Mouse (Mus musculus) right cerebral cortex, adult 2 months (tissue): ENCODE measurements around the gene Mrps33.
A peak's percentile ranks its signal among the peaks of the same experiment; 100 is the strongest.

Experiments used
- DNase-seq, 2 experiments: peaks; one replicate each; pipeline ENCODE4 v3.0.0; 2021 to 2022; ENCODE audit warnings: low spot score in 2 of 2

The Mrps33 gene

DNA sequence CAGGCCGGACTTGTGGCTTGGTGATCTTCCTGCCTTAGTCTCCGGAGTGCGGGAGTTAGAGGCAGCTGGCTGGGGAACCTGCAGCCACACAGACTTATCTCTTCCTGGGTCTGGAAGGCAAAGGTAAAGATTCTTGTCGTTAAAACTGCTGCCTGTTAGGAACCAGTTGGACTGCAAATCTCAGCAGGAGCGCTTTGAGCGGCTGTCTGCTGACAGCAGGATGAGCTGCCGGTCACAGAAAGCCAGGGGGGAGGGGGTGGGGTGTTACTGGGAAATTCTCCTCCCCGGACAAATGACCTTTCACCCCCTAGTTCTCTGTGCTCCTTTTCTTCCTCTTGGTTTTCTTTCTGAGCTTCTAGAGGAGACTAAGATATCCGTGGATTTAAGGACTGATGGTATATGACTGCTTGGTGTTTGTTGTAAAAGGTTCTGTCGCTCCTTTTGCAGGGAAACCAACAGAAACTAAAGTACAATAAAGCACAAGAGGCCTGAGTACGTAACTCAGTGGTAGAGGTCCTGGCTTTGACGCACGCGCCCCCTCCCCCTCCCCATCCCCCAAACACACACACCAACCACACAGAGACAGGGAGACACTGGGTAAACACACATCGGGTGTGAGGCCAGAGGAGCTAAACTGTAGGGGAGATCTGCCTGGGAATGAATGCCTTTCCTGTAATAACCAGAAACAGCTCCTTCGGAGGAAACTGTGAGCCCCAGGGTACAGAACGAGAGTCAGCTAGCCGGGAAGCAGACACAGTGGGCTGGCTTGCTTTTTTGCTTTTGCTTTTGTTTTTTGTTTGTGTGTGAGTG is 29.7 kb downstream of the Mrps33 start:
- DNase-seq: peak in 1 of 2 experiments; percentile 4

GRCm38 (mm10) chr6:39778506-39778905 is 32.3 kb downstream of the Mrps33 start:
- DNase-seq: no peak

DNA sequence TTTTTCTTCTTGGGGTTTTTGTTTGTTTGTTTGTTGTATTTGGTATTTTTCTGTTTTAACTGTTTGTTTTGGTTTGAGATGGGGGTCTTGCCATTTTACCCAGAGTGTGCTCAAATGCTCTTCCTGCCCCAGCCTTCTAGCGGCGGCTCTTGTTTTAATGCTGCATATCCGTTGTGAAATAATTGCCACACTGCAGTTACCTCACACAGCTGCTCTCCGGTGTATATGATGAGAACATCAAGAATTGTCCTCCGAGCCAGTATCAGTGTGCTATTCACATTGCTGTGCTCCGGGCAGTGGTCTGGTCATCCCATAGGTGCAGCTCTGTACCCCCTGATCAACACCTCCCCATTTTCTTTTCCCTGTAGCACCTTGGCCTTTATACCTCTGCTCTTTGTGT is 34.5 kb downstream of the Mrps33 start:
- no peak for DNase-seq

- no peak for DNase-seq
Measured at GRCm38 (mm10) chr6:39775029-39775428, 35.8 kb downstream of the Mrps33 start.

DNA sequence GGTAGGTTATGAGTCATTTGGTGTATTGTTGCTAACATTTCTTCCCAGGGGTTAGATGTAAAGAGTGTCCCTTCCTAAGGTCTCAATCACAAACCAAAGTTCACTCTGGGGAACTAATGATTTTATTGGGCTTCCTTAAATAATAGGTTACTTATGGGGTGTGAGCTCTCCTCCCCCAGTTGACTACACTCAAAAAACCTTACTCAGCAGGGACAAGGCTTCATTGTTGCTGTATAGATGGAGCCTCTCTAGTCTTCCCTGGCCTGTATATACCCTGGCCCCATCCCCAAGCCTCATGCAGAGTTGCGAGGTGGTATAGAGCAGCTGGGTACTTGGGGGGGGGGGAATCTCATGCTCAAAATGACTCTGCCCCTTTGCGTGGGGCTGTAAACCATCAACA is 53.6 kb downstream of the Mrps33 start:
- DNase-seq: no peak
